In the genomic region with DNA sequence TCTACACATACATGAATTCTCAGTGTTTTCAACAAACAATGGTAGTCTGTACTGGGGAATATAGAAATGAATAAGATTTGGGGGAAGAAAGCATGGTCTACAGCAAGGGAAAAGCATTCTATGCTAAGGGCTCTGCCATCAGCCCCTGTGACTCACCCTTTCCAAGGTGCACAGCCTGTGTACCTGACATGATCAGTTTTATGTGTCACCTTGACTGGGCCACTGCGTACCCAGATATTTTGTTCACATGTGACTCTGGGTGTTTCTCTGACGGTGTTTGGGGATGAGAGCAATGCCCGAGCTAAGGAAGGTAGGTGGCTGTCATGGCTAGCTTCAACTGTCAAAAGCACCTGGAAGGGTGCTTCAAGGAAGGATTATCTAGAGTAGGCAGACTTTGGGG, we compare ENCODE assay signal across 18 mouse cellular contexts.
"Had no signal": no experiment of that assay in that cellular context is flagged by ENCODE, and none has a peak within 500 bp of the region (broad histone marks: within the 10 kb centered on the region; RNA-seq: fewer than 3 reads in every experiment).

No protein-coding gene starts in this region.

- H3K27ac ChIP-seq: kidney, embryonic 15.5 days; liver, embryonic 14.5 days; macrophage; midbrain, embryonic 10.5 days; midbrain, embryonic 13.5 days; neural tube, embryonic 12.5 days; neural tube, embryonic 15.5 days; stomach, embryonic 15.5 days had no signal

- H3K4me3 ChIP-seq: kidney, embryonic 15.5 days; megakaryocyte, embryonic 14.5 days; midbrain, embryonic 10.5 days; midbrain, embryonic 13.5 days; neural tube, embryonic 12.5 days; neural tube, embryonic 15.5 days; stomach, embryonic 15.5 days had no signal

- DNase-seq: kidney, adult 8-10 months; kidney, postnatal 14 days; kidney, postnatal 4 days; liver, postnatal 0 days; lung, embryonic 14.5 days; thymus, postnatal 25 days had no signal

- H3K36me3 ChIP-seq: kidney, embryonic 15.5 days; midbrain, embryonic 10.5 days; midbrain, embryonic 13.5 days; neural tube, embryonic 12.5 days; neural tube, embryonic 15.5 days; stomach, embryonic 15.5 days had no signal

- H3K27me3 ChIP-seq: kidney, embryonic 15.5 days; megakaryocyte, embryonic 14.5 days; midbrain, embryonic 13.5 days; neural tube, embryonic 12.5 days; neural tube, embryonic 15.5 days; stomach, embryonic 15.5 days had no signal

- ATAC-seq: intestine, postnatal 0 days; liver, postnatal 0 days; lung, postnatal 0 days; midbrain, embryonic 13.5 days; midbrain, embryonic 16.5 days had no signal

- H3K4me1 ChIP-seq: kidney, embryonic 15.5 days; stomach, embryonic 15.5 days had no signal
